Mouse (Mus musculus) small intestine, adult 2 months (tissue): ENCODE measurements around the gene Cntnap2.

Experiments used
- CTCF ChIP-seq: fragments of 200-500 bp; IDR thresholded peaks from 2 replicates; pipeline ENCODE4 v1.5.1; 2012; ENCODE audit warnings: low read depth, mild to moderate bottlenecking, control low read depth, inconsistent platforms, low read length, moderate library complexity, mixed read lengths; ENCODE audit not compliant: insufficient replicate concordance, insufficient read length; ENCODE audit errors: extremely low read depth
- POLR2A ChIP-seq: fragments of 200-500 bp; IDR thresholded peaks from 2 replicates; pipeline ENCODE4 v1.6.1; 2012; ENCODE audit warnings: low read depth, mild to moderate bottlenecking, control low read depth, inconsistent platforms, low read length, moderate library complexity

- TF ChIP-seq CTCF (no peak), POLR2A (no peak)
These were observed 2212.4 kb downstream of the Cntnap2 start for GRCm38 (mm10) chr6:47271576-47271975.
